Mouse (Mus musculus) bone marrow, adult 2 months (tissue): ENCODE measurements around the gene Ilf2.

Source experiments
- CTCF ChIP-seq: fragments of 200-500 bp; IDR thresholded peaks from 2 replicates; pipeline ENCODE4 v1.5.1; 2011; ENCODE audit warnings: low read length, control low read depth; ENCODE audit not compliant: control insufficient read depth, insufficient read depth
- POLR2A ChIP-seq: fragments of 200-500 bp; IDR thresholded peaks from 2 replicates; pipeline ENCODE4 v1.6.1; 2011; ENCODE audit warnings: low read depth, mild to moderate bottlenecking, control low read depth, low read length, borderline replicate concordance; ENCODE audit not compliant: control insufficient read depth

DNA sequence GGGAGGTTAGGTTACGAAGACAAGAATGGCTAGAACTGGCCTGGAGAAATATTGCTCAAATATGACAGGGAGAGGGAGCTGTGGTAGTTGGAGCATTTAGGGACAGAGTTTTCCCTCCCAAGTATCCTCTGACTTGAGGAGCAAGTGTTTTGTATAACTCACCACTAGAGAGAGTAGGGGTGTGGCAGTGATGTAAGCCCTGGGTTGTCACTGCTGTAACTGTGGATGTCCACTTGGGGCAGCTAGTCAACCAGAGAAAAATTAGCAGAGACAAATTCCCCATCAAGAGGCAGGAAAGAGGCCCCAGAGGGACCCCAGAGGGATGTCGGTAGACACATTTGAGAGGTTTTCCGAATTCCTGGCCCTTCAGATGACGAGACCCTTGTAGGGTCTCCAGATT is 49.5 kb downstream of the Ilf2 start:
- peak; percentile 40; the same call in 1 of the 2 replicates for TF ChIP-seq CTCF
- TF ChIP-seq POLR2A: no peak
